Mouse (Mus musculus) heart, embryonic 11.5 days (tissue): ENCODE results near the gene Slc29a1. TPM values are rescaled to one million over a fixed set of nuclear protein-coding genes. Genes with fewer than 3 reads are reported as not detected.

Experiments used
- ATAC-seq: fragments of 200-750 bp; cut with Nextera tagmentation; replicated peaks from 2 replicates; pipeline ENCODE4 v1.8.0; 2017; ENCODE audit warnings: moderate library complexity; ENCODE audit not compliant: insufficient number of reproducible peaks, low FRiP score, low TSS enrichment
- H3K27ac ChIP-seq: fragments of 300-500 bp; sonication (generic); 2 replicates; pipeline ENCODE4 v1.5.1; 2014; ENCODE audit warnings: mild to moderate bottlenecking, low read depth, low read length
- H3K27me3 ChIP-seq: fragments of 300-500 bp; sonication (generic); 2 replicates; pipeline ENCODE4 v1.6.1; 2014; ENCODE audit warnings: mild to moderate bottlenecking, low read length, mixed read lengths; ENCODE audit not compliant: control insufficient read depth, insufficient read depth
- H3K36me3 ChIP-seq: fragments of 300-500 bp; sonication (generic); 2 replicates; pipeline ENCODE4 v1.6.1; 2014; ENCODE audit warnings: mild to moderate bottlenecking, low read length, moderate library complexity, mixed read lengths; ENCODE audit not compliant: control insufficient read depth, insufficient read depth
- H3K4me1 ChIP-seq: fragments of 300-500 bp; sonication (generic); 2 replicates; pipeline ENCODE4 v1.6.1; 2014; ENCODE audit warnings: low read length; ENCODE audit not compliant: control insufficient read depth, insufficient read depth
- H3K4me2 ChIP-seq: fragments of 300-500 bp; sonication (generic); 2 replicates; pipeline ENCODE4 v1.6.1; 2014; ENCODE audit warnings: mild to moderate bottlenecking, moderate library complexity
- H3K4me3 ChIP-seq: fragments of 300-500 bp; sonication (generic); 2 replicates; pipeline ENCODE4 v1.5.1; 2014; ENCODE audit warnings: low read depth, low read length
- H3K9ac ChIP-seq: fragments of 300-500 bp; sonication (generic); 2 replicates; pipeline ENCODE4 v1.6.1; 2014; ENCODE audit warnings: mild to moderate bottlenecking, low read depth, low read length, moderate library complexity
- H3K9me3 ChIP-seq: fragments of 300-500 bp; sonication (generic); replicated peaks from 2 replicates; pipeline ENCODE4 v1.6.1; 2016; ENCODE audit warnings: low read length; ENCODE audit not compliant: control insufficient read depth
- WGBS: fragments of 180-500 bp; shearing (Covaris S2); extraction: QIAGEN DNeasy Blood & Tissue Kit; methylation state at CpG from one replicate; pipeline ENCODE4 v1.1.7; 2014; ENCODE audit not compliant: insufficient replicate concordance; 5-methylcytosine and 5-hydroxymethylcytosine counted together
- polyA plus RNA-seq: library from polyadenylated mRNA; unstranded; fragments of >200 nt; fragmentation: Nextera tagmentation; extraction: Ambion mirVana; gene quantifications from 2 replicates; pipeline ENCODE4 v1.2.1, GENCODE M21; 2014

The Slc29a1 gene
- polyA plus RNA-seq, 1 experiment from 2014 or later = 61.2 TPM

DNA sequence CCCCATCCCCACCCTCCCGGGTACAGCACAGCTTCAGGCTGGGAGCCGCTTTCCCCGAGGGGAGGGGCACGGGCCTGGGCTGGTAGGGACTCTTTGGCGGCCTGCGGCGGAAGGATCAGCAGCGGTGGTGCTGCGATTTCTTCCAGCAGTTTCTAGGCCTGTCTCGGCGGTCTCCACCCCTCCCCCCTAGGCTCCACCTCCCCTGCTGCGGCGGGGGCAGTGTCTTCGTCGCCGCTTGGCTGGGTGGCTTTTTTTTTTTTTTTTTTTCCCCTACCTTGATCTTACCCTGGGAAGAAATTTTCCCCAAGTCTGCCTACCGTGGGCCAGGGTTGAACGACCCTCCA lies 25.7 kb downstream of the Slc29a1 start:
- no peaks in the 10 kb centered on the region for H3K27me3 ChIP-seq
- peaks cover 27% of the 10 kb centered on the region for H3K36me3 ChIP-seq
- no peaks in the 10 kb centered on the region for H3K9me3 ChIP-seq
- H3K4me1 ChIP-seq = peaks cover 23% of the 10 kb centered on the region
- H3K9ac ChIP-seq = peak overlapping the region; percentile 100
- under 1% methylated on average over 18 of the region's 18 CpGs for WGBS
- H3K4me2 ChIP-seq = peak overlapping the region; percentile 95
- H3K27ac ChIP-seq = peak overlapping the region; percentile 99
- peak; percentile 77 for ATAC-seq
- H3K4me3 ChIP-seq = peak overlapping the region; percentile 100

DNA sequence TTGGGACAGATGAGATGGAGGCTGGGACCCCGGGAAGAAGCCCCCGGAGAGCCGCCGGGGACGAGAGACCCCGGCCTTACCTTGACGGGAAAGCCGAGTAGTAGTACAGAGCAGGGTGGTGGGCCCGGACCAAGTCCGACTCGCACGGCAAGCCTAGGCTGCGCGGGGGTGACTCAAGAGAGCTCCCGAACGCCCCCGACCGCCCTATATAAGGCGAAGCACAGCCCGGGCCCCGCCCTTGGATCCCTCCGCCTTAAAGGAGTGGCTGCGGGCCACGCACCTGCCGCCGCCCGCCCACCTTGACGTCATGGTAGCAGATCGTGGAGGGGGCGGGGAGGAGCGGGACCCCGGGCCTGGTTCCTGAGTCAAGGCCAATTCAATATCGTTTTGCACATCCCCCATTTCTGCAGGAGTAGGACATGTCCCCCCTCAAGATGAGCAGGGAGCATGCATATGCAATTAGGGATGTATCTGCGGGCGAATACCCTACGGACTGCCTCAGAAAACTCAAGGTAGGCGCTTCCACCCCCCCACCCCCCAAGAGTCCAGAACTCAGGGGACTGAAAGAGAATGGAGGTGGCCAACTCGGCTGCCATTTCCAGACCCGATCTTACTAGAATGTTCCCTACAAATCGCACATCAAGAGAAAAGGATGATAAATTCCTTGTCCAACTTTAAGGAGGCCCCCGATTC lies 26.2 kb downstream of the Slc29a1 start, which contains the start of gene Hsp90ab1:
TSS of gene Hsp90ab1 (minus strand) at position 185 of the 693 bp plus-strand sequence.
- Histone ChIP-seq H3K4me2 (peak within 1 kb of the TSS; percentile 95), H3K36me3 (peaks cover 33% of the 10 kb centered on the region), H3K4me3 (peak within 1 kb of the TSS; percentile 100), H3K27ac (peak within 1 kb of the TSS; percentile 99), H3K9ac (peak within 1 kb of the TSS; percentile 100), H3K27me3 (no peaks in the 10 kb centered on the region), H3K4me1 (peaks cover 21% of the 10 kb centered on the region), H3K9me3 (no peaks in the 10 kb centered on the region)
- WGBS = under 1% methylated on average over 41 of the region's 41 CpGs
- ATAC-seq = peak; percentile 86

DNA sequence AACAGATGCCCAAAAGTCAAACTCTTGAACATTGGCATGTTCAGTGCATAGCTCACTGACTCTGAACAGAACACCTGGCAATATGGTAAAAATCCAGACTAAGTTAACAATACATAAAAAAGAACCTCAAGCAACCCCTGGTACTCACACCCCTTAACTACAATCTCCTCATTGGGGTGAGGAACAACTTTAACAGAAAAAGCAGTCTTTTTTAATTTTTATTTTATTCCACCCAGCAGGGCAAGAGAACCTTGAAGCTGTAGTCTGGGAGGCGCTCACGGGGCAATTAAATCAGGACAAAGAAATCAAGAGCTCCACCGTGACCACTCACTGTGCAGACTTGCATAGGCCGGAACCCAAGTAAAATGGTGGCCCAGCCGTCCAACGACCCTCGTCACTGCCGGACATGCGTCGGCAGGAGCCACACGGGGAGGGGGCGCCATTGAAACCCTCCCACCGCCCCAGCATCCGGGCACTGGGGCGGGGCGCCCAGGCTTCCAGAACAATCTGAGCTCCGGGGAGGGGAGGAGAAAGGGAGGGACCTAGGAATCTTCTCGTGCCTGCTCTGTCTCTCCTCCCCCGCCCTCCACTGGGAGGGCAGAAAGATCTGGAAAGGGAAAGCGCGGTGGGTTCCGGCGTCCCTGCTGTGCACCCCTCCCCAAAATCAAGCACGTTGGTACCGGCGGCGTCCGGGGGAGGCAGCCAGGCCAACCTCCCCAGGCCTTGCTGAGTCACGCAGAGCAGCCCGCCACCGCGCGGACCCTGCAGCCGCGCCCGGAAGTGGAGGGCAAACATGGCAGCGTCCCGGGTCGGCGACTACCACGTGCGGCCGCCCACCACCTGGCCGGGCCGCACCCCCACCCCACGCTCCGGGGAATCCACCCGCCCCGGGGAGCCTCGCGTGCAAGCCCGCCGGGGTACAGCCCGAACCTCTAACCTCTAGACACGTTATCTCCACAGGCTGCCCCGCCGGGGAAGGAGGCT lies 27.0 kb downstream of the Slc29a1 start:
- ATAC-seq = peak; percentile 60
- Histone ChIP-seq H3K9ac (peak overlapping the region; percentile 100), H3K36me3 (peaks cover 38% of the 10 kb centered on the region), H3K4me2 (peak overlapping the region; percentile 95), H3K4me3 (peak overlapping the region; percentile 100), H3K4me1 (peaks cover 20% of the 10 kb centered on the region), H3K27me3 (no peaks in the 10 kb centered on the region), H3K9me3 (no peaks in the 10 kb centered on the region), H3K27ac (peak overlapping the region; percentile 99)
- WGBS = under 1% methylated on average over 57 of the region's 57 CpGs

DNA sequence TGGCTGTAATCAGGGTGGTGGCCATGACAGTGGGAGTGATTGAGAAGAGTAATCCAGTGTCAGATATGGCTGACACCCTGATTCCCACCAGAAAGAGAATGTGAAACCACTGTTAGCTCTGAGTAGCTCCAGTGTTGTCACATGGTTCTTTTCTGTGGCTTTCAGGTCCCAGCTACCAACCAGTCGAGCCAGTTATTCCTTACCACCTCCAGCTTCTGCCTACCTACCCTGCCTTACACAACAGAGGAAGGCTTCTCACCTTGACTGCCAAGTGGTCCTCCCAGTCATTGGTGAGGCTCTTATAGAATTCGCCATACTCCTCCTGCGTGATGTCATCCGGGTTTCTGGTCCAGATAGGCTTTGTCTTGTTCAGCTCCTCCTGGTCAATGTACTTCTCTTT lies 29.4 kb downstream of the Slc29a1 start:
- no peak overlapping the region for H3K4me2 ChIP-seq
- no peak overlapping the region for H3K4me3 ChIP-seq
- H3K4me1 ChIP-seq = peaks cover 22% of the 10 kb centered on the region
- H3K27me3 ChIP-seq = no peaks in the 10 kb centered on the region
- H3K9me3 ChIP-seq = no peaks in the 10 kb centered on the region
- 80% methylated on average over 4 of the region's 4 CpGs for WGBS
- no peak overlapping the region for H3K27ac ChIP-seq
- peaks cover 44% of the 10 kb centered on the region for H3K36me3 ChIP-seq
- ATAC-seq = no peak
- no peak overlapping the region for H3K9ac ChIP-seq

DNA sequence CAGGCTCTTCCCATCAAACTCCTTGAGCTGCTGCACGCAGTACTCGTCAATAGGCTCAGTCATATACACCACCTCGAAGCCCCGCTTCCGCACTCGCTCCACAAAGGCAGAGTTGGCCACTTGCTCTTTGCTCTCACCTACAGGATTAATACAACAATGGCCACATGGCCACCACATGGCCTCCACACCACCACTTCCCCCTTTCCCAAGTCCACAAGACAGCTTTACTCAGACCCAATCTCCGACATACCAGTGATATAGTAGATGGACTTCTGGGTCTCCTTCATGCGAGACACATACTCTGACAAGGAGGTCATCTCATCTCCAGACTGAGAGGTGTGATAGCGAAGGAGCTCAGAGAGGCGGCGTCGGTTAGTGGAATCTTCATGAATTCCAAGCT lies 30.4 kb downstream of the Slc29a1 start:
- WGBS = 85% methylated on average over 12 of the region's 12 CpGs
- Histone ChIP-seq H3K36me3 (peaks cover 44% of the 10 kb centered on the region), H3K27ac (no peak overlapping the region), H3K9me3 (no peaks in the 10 kb centered on the region), H3K27me3 (no peaks in the 10 kb centered on the region), H3K4me3 (no peak overlapping the region), H3K9ac (no peak overlapping the region), H3K4me2 (no peak overlapping the region), H3K4me1 (peaks cover 23% of the 10 kb centered on the region)
- no peak for ATAC-seq

DNA sequence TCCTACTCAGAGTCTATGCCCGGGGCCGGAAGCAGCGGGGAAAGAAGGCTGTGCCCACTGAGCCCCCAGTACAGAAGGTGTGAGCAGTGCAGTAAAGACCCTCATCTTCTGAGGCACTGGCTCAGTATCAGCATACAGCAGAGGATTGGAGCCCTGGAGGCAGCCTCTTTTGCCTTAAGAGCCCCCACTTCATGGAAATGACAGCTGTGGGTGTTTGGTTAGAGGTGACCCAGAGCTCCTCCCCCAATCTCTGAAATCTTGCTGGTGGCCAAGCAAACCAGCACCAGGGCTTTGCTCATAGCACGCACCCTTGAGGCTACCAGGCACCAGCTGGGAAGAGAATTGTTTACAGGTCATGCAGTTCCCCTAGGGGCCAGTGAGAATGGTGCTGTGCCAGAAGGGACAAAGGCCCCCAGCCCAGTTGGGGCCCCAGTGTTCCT lies 32.2 kb downstream of the Slc29a1 start:
- 27% methylated on average over 4 of the region's 4 CpGs for WGBS
- H3K27me3 ChIP-seq = no peaks in the 10 kb centered on the region
- H3K36me3 ChIP-seq = peaks cover 44% of the 10 kb centered on the region
- no peak overlapping the region for H3K4me3 ChIP-seq
- H3K4me1 ChIP-seq = peaks cover 23% of the 10 kb centered on the region
- no peaks in the 10 kb centered on the region for H3K9me3 ChIP-seq
- no peak overlapping the region for H3K9ac ChIP-seq
- H3K4me2 ChIP-seq = no peak overlapping the region
- no peak overlapping the region for H3K27ac ChIP-seq
- 0 out of 2 replicates have a peak, but pooled peaks have one; percentile 9 for ATAC-seq

DNA sequence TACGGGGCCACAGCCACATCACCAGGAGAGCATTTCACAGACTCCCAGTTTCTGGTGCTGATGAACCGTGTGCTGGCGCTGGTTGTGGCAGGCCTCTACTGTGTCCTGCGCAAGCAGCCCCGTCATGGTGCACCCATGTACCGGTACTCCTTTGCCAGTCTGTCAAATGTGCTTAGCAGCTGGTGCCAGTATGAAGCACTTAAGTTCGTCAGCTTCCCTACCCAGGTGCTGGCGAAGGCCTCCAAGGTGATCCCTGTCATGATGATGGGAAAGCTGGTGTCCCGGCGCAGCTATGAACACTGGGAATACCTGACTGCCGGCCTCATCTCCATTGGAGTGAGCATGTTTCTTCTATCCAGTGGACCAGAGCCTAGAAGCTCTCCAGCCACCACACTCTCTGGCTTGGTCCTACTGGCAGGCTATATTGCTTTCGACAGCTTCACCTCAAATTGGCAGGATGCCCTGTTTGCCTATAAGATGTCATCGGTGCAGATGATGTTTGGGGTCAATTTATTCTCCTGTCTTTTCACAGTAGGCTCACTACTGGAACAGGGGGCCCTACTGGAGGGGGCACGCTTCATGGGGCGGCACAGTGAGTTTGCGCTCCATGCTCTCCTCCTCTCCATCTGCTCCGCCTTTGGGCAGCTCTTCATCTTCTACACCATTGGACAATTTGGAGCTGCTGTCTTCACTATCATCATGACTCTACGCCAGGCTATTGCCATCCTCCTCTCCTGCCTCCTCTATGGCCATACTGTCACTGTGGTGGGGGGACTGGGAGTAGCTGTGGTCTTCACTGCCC lies 32.8 kb downstream of the Slc29a1 start:
- H3K4me2 ChIP-seq = no peak overlapping the region
- 72% methylated on average over 18 of the region's 18 CpGs for WGBS

DNA sequence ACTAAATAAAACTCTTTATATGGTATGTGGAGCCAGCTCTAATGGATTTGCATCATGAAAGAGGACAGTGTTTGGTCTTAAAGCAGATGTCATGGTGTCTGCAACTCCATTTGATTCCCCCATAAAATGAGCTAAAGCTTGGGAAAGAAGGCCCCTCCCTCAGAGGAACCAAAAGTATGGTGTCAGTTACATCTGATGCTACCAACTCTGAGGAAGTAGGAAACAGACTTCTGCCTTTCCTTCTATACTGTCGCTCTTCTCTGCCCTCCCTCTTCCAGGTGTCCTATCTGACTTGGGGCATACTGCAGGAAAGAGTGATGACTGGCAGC lies 33.4 kb downstream of the Slc29a1 start:
- Histone ChIP-seq H3K9ac (no peak overlapping the region), H3K4me1 (peaks cover 16% of the 10 kb centered on the region), H3K4me2 (no peak overlapping the region), H3K9me3 (no peaks in the 10 kb centered on the region), H3K36me3 (peaks cover 39% of the 10 kb centered on the region), H3K27me3 (no peaks in the 10 kb centered on the region), H3K27ac (no peak overlapping the region), H3K4me3 (no peak overlapping the region)
- WGBS = 65% methylated on average over 1 of the region's 1 CpGs
- ATAC-seq = no peak

More for the DNA sequence above, 32.8 kb downstream of the Slc29a1 start:
- Histone ChIP-seq H3K9me3 (no peaks in the 10 kb centered on the region), H3K27ac (no peak overlapping the region), H3K9ac (no peak overlapping the region), H3K4me3 (no peak overlapping the region), H3K27me3 (no peaks in the 10 kb centered on the region), H3K4me1 (peaks cover 21% of the 10 kb centered on the region), H3K36me3 (peaks cover 44% of the 10 kb centered on the region)
- no peak for ATAC-seq
